Mouse (Mus musculus) kidney, postnatal 36 days (tissue): ENCODE measurements around the gene Myo1d.

ENCODE experiments used
- DNase-seq, 2 experiments: peaks; one replicate each; pipeline ENCODE4 v3.0.0; 2021 to 2022; ENCODE audit warnings: mixed read lengths in 2 of 2

Myo1d gene

GRCm38 (mm10) chr11:80532966-80533365, 246.9 kb downstream of the Myo1d start:
- DNase-seq: no peak

GRCm38 (mm10) chr11:80529149-80529548, 250.7 kb downstream of the Myo1d start:
- no peak for DNase-seq

- no peak for DNase-seq
Observed at GRCm38 (mm10) chr11:80527697-80528096, 252.1 kb downstream of the Myo1d start.

- no peak for DNase-seq
Observed at GRCm38 (mm10) chr11:80524213-80524612, 255.6 kb downstream of the Myo1d start.

GRCm38 (mm10) chr11:80523410-80523809, 256.4 kb downstream of the Myo1d start:
- DNase-seq: peak; percentile 21 to 43

- peak; percentile 11 to 18 for DNase-seq
Observed at GRCm38 (mm10) chr11:80522852-80523251, 257.0 kb downstream of the Myo1d start.

- no peak for DNase-seq
Observed at GRCm38 (mm10) chr11:80521148-80521547, 258.7 kb downstream of the Myo1d start.

GRCm38 (mm10) chr11:80518421-80519367, 261.1 kb downstream of the Myo1d start:
- peak; percentile 19 to 27 for DNase-seq

GRCm38 (mm10) chr11:80515895-80516294, 263.9 kb downstream of the Myo1d start:
- no peak for DNase-seq

GRCm38 (mm10) chr11:80515346-80515745, 264.5 kb downstream of the Myo1d start:
- no peak for DNase-seq

GRCm38 (mm10) chr11:80513796-80514195, 266.0 kb downstream of the Myo1d start:
- DNase-seq: peak; percentile 17 to 48

- no peak for DNase-seq
Observed at GRCm38 (mm10) chr11:80512313-80513056, 267.3 kb downstream of the Myo1d start.

GRCm38 (mm10) chr11:80510124-80510523, 269.7 kb downstream of the Myo1d start:
- DNase-seq: no peak

GRCm38 (mm10) chr11:80509176-80509506, 270.7 kb downstream of the Myo1d start:
- DNase-seq: no peak

GRCm38 (mm10) chr11:80508361-80509175, 271.3 kb downstream of the Myo1d start:
- no peak for DNase-seq

GRCm38 (mm10) chr11:80507791-80508190, 272.0 kb downstream of the Myo1d start:
- DNase-seq: no peak

GRCm38 (mm10) chr11:80506483-80506882, 273.3 kb downstream of the Myo1d start:
- DNase-seq: no peak

GRCm38 (mm10) chr11:80505581-80505980, 274.2 kb downstream of the Myo1d start:
- no peak for DNase-seq

GRCm38 (mm10) chr11:80504519-80505385, 275.1 kb downstream of the Myo1d start:
- no peak for DNase-seq

- DNase-seq: no peak
Observed at GRCm38 (mm10) chr11:80503726-80504452, 275.9 kb downstream of the Myo1d start.

GRCm38 (mm10) chr11:80503281-80503680, 276.5 kb downstream of the Myo1d start:
- no peak for DNase-seq
